Mouse (Mus musculus): ENCODE results near the gene Syndig1. TPM values are rescaled to one million over a fixed set of nuclear protein-coding genes. Genes with fewer than 3 reads are reported as not detected.

Gene Syndig1
- polyA plus RNA-seq, 1 experiment from 2014 or later = 3.4 TPM

DNA sequence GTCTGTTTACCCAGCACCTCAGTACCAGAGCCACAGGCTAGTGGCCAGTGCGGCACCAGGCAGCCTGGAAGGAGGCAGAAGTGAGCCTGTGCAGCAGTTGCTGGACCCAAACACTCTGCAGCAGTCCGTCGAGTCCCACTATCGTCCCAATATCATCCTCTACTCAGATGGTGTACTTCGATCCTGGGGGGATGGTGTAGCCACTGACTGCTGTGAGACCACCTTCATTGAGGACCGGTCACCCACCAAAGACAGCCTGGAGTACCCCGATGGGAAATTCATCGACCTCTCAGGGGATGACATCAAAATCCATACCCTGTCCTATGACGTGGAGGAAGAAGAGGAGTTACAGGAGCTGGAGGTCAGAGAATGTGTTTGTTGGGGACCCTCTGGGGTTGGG, 70.6 kb downstream of the Syndig1 start:
- no peak for ATAC-seq (replicated peaks; ENCODE audit: insufficient number of reproducible peaks, low FRiP score, low TSS enrichment)
- H3K4me2 ChIP-seq = no peak overlapping the region
- H3K9me3 ChIP-seq (replicated peaks; ENCODE audit: control insufficient read depth, low read length) = no peaks in the 10 kb centered on the region
- WGBS (ENCODE audit: insufficient replicate concordance) = 86% methylated on average over 9 of the region's 9 CpGs
- no peaks in the 10 kb centered on the region for H3K36me3 ChIP-seq (ENCODE audit: control insufficient read depth, insufficient read depth, low read length)
- H3K27me3 ChIP-seq (ENCODE audit: control insufficient read depth, insufficient read depth, low read length) = no peaks in the 10 kb centered on the region
- H3K4me1 ChIP-seq (ENCODE audit: control insufficient read depth, insufficient read depth, low read length) = no peaks in the 10 kb centered on the region
- H3K9ac ChIP-seq (ENCODE audit: low read depth, low read length) = no peak overlapping the region
- no peak overlapping the region for H3K4me3 ChIP-seq (ENCODE audit: low read depth, low read length)
- no peak overlapping the region for H3K27ac ChIP-seq (ENCODE audit: low read depth, low read length)

DNA sequence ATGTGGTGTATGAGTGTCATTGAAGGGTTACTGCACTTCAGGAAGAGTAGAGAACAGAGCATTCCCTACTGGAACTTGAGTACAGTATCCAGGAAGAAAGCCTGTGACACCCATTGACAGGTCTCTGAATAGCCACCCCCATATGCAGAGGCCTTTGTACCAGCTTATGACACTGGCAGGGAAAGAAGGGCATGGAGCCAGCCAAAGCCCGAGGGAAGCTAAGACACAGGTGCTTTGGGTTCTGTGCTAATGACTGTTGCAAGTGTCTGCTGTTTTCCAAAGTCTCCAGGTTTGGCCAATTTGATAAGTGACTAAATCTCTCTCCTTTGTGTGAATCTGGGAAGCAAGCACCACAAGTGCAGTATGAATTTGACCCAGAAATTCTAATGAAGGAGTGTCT, 71.6 kb downstream of the Syndig1 start:
- no peaks in the 10 kb centered on the region for H3K9me3 ChIP-seq (replicated peaks; ENCODE audit: control insufficient read depth, low read length)
- 78% methylated on average over 1 of the region's 1 CpGs for WGBS (ENCODE audit: insufficient replicate concordance)
- no peaks in the 10 kb centered on the region for H3K4me1 ChIP-seq (ENCODE audit: control insufficient read depth, insufficient read depth, low read length)
- H3K4me2 ChIP-seq = no peak overlapping the region
- H3K4me3 ChIP-seq (ENCODE audit: low read depth, low read length) = no peak overlapping the region
- ATAC-seq (replicated peaks; ENCODE audit: insufficient number of reproducible peaks, low FRiP score, low TSS enrichment) = no peak
- H3K9ac ChIP-seq (ENCODE audit: low read depth, low read length) = no peak overlapping the region
- H3K36me3 ChIP-seq (ENCODE audit: control insufficient read depth, insufficient read depth, low read length) = no peaks in the 10 kb centered on the region
- no peaks in the 10 kb centered on the region for H3K27me3 ChIP-seq (ENCODE audit: control insufficient read depth, insufficient read depth, low read length)
- H3K27ac ChIP-seq (ENCODE audit: low read depth, low read length) = no peak overlapping the region

DNA sequence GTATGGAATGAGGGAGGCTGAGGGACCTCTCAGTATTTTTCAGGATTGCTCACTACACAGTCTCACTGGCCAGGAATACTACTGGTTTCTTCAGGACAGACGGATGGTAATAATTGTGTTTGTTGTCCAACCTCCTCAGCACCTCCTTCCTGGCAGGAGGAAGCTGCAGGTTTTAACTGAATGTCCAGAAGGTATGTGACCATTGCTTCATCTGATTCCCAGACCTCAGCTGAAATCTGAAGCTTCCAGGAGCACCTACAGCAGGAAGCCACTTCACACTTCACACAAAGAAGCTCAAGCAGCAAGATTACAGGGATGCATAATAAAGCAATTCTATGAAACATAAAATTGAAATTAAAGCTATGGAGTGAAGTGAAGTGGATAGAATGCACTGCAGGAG, 75.4 kb downstream of the Syndig1 start:
- no peak for ATAC-seq (replicated peaks; ENCODE audit: insufficient number of reproducible peaks, low FRiP score, low TSS enrichment)
- WGBS (ENCODE audit: insufficient replicate concordance) = 76% methylated on average over 1 of the region's 1 CpGs
- H3K27ac ChIP-seq (ENCODE audit: low read depth, low read length) = no peak overlapping the region
- H3K4me3 ChIP-seq (ENCODE audit: low read depth, low read length) = no peak overlapping the region
- H3K9me3 ChIP-seq (replicated peaks; ENCODE audit: control insufficient read depth, low read length) = no peaks in the 10 kb centered on the region
- no peaks in the 10 kb centered on the region for H3K36me3 ChIP-seq (ENCODE audit: control insufficient read depth, insufficient read depth, low read length)
- H3K9ac ChIP-seq (ENCODE audit: low read depth, low read length) = no peak overlapping the region
- no peaks in the 10 kb centered on the region for H3K27me3 ChIP-seq (ENCODE audit: control insufficient read depth, insufficient read depth, low read length)
- H3K4me2 ChIP-seq = no peak overlapping the region
- H3K4me1 ChIP-seq (ENCODE audit: control insufficient read depth, insufficient read depth, low read length) = no peaks in the 10 kb centered on the region

DNA sequence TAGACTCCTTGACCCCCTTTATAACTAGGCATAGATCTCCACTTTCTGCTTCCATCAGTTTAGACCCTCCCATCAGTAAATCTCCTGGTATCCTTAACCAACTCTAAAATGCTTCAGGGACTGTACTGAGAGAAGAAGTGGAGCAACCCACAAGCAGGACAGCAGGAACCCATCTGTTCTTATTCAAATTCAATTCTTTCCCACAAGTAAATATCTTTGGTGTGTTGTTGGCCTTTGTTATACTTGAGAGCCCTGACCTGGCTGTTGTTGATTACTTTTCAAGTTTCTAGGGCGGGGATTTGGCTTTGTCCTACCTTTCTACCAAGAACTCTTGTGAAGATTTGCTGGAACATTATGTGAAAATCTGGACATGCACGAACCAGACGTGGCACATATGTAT, 77.7 kb downstream of the Syndig1 start:
- Histone ChIP-seq H3K36me3 (ENCODE audit: control insufficient read depth, insufficient read depth, low read length) (no peaks in the 10 kb centered on the region), H3K9ac (ENCODE audit: low read depth, low read length) (no peak overlapping the region), H3K4me2 (no peak overlapping the region), H3K4me1 (ENCODE audit: control insufficient read depth, insufficient read depth, low read length) (no peaks in the 10 kb centered on the region), H3K27ac (ENCODE audit: low read depth, low read length) (no peak overlapping the region), H3K4me3 (ENCODE audit: low read depth, low read length) (no peak overlapping the region), H3K9me3 (replicated peaks; ENCODE audit: control insufficient read depth, low read length) (no peaks in the 10 kb centered on the region), H3K27me3 (ENCODE audit: control insufficient read depth, insufficient read depth, low read length) (no peaks in the 10 kb centered on the region)
- ATAC-seq (replicated peaks; ENCODE audit: insufficient number of reproducible peaks, low FRiP score, low TSS enrichment) = no peak
- WGBS (ENCODE audit: insufficient replicate concordance) = 79% methylated on average over 3 of the region's 3 CpGs

DNA sequence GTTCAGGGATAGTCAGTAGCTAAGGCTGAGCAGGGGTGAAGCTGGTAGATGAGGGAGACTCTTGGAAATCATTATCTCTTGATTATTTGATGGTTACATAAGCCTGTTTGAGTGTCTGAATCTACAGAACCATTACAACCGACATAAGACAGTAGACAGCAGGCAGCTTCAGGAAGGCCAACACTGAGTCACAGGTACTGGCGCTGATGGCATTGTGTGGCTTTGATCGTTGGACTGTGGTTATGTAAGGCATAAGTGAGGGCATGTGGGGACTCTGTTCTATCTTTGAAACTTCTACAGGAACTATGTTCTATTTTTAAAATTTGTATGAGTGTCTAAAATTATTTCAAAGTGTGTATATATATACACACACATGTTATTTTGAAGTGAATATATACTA, 88.2 kb downstream of the Syndig1 start:
- 87% methylated on average over 3 of the region's 3 CpGs for WGBS (ENCODE audit: insufficient replicate concordance)
- no peak for ATAC-seq (replicated peaks; ENCODE audit: insufficient number of reproducible peaks, low FRiP score, low TSS enrichment)
- no peaks in the 10 kb centered on the region for H3K9me3 ChIP-seq (replicated peaks; ENCODE audit: control insufficient read depth, low read length)
- no peaks in the 10 kb centered on the region for H3K36me3 ChIP-seq (ENCODE audit: control insufficient read depth, insufficient read depth, low read length)
- H3K9ac ChIP-seq (ENCODE audit: low read depth, low read length) = no peak overlapping the region
- no peaks in the 10 kb centered on the region for H3K27me3 ChIP-seq (ENCODE audit: control insufficient read depth, insufficient read depth, low read length)
- H3K4me2 ChIP-seq = no peak overlapping the region
- H3K4me1 ChIP-seq (ENCODE audit: control insufficient read depth, insufficient read depth, low read length) = no peaks in the 10 kb centered on the region
- no peak overlapping the region for H3K4me3 ChIP-seq (ENCODE audit: low read depth, low read length)
- no peak overlapping the region for H3K27ac ChIP-seq (ENCODE audit: low read depth, low read length)

DNA sequence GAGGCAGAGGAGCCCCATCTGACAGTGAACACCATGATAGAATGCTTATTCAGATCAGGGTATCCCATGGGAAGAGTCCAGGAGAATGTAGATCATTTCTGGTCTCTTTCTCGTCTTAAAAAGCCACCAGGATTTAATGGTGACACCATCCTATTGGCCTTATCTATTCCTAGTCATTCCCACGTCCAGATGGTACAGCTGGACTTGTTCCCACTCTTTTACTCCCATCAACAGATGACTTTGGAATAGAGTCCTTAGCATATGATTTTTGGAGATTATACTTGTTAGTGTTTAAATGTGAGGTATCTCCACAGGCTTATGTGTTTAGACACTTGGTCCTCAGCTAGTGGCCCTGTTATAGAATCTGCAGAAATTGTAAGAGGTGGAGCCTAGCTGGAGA, 94.5 kb downstream of the Syndig1 start:
- H3K27ac ChIP-seq (ENCODE audit: low read depth, low read length) = no peak overlapping the region
- H3K9me3 ChIP-seq (replicated peaks; ENCODE audit: control insufficient read depth, low read length) = no peaks in the 10 kb centered on the region
- 31% methylated on average over 2 of the region's 2 CpGs for WGBS (ENCODE audit: insufficient replicate concordance)
- no peak overlapping the region for H3K4me2 ChIP-seq
- no peak for ATAC-seq (replicated peaks; ENCODE audit: insufficient number of reproducible peaks, low FRiP score, low TSS enrichment)
- no peaks in the 10 kb centered on the region for H3K27me3 ChIP-seq (ENCODE audit: control insufficient read depth, insufficient read depth, low read length)
- no peaks in the 10 kb centered on the region for H3K36me3 ChIP-seq (ENCODE audit: control insufficient read depth, insufficient read depth, low read length)
- no peak overlapping the region for H3K9ac ChIP-seq (ENCODE audit: low read depth, low read length)
- no peaks in the 10 kb centered on the region for H3K4me1 ChIP-seq (ENCODE audit: control insufficient read depth, insufficient read depth, low read length)
- H3K4me3 ChIP-seq (ENCODE audit: low read depth, low read length) = no peak overlapping the region

DNA sequence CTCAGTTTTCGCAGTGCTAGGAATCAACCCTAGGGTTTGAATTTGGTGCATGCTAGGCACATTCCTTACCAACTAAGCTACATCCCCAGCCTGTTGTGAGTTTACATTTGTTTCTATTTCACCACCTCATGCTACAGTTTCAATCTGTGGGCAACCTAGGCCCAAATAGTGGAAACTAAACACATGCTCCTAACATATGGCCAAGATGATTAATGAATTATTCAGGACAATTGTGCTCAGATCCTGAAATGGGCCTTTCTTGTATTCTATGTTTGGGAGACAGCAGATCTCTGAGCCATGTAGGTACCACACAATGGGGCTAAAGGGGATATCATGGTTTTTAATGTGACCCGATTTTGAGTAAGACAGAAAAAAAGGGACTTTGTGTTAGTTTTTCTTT, 96.9 kb downstream of the Syndig1 start:
- H3K4me1 ChIP-seq (ENCODE audit: control insufficient read depth, insufficient read depth, low read length) = no peaks in the 10 kb centered on the region
- no peaks in the 10 kb centered on the region for H3K9me3 ChIP-seq (replicated peaks; ENCODE audit: control insufficient read depth, low read length)
- H3K27me3 ChIP-seq (ENCODE audit: control insufficient read depth, insufficient read depth, low read length) = no peaks in the 10 kb centered on the region
- H3K4me3 ChIP-seq (ENCODE audit: low read depth, low read length) = no peak overlapping the region
- H3K4me2 ChIP-seq = no peak overlapping the region
- H3K36me3 ChIP-seq (ENCODE audit: control insufficient read depth, insufficient read depth, low read length) = no peaks in the 10 kb centered on the region
- no peak for ATAC-seq (replicated peaks; ENCODE audit: insufficient number of reproducible peaks, low FRiP score, low TSS enrichment)
- WGBS (ENCODE audit: insufficient replicate concordance) = 80% methylated on average over 2 of the region's 2 CpGs
- H3K27ac ChIP-seq (ENCODE audit: low read depth, low read length) = no peak overlapping the region
- H3K9ac ChIP-seq (ENCODE audit: low read depth, low read length) = no peak overlapping the region

DNA sequence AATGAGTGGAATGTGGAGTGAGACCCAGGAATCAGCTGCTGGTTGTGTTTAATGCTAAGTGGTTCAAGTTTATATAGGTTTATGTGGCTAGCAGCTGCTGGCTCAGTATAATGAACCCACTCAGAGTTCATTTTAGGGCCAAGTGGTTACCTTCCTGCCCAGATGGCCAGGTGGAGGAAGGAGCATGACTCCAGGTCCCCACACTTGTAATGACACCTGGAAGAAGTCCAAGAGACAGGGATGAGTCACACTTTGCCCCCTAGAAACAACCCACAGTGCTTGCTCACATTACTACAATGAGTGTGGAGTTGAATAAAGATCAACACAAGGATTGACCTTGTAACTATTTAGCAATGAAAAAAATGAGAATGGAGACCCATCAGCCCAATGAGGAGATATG, 98.0 kb downstream of the Syndig1 start:
- ATAC-seq (replicated peaks; ENCODE audit: insufficient number of reproducible peaks, low FRiP score, low TSS enrichment) = no peak
- no peak overlapping the region for H3K4me2 ChIP-seq

DNA sequence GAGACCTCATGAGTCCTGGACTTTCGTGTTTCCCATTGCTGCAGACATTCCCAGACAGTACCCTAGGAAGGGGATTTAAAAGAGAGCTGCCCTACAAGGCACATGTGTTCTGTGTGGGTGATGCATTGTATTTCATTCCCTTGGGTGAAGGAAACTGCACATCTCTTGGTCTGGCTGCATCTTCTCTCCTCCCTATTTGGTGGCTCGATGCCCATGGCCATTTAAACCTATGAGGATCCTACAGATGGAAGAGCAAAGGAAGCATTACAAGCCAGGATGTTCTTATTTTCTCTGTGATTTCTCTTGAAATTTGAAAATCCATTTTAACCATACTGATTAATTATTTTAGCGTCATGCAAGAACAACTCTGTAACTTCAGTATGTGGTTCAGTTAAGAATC, 98.5 kb downstream of the Syndig1 start:
- no peaks in the 10 kb centered on the region for H3K36me3 ChIP-seq (ENCODE audit: control insufficient read depth, insufficient read depth, low read length)
- no peak overlapping the region for H3K9ac ChIP-seq (ENCODE audit: low read depth, low read length)
- H3K4me2 ChIP-seq = no peak overlapping the region
- no peak overlapping the region for H3K4me3 ChIP-seq (ENCODE audit: low read depth, low read length)
- no peak overlapping the region for H3K27ac ChIP-seq (ENCODE audit: low read depth, low read length)
- 84% methylated on average over 3 of the region's 3 CpGs for WGBS (ENCODE audit: insufficient replicate concordance)
- H3K4me1 ChIP-seq (ENCODE audit: control insufficient read depth, insufficient read depth, low read length) = no peaks in the 10 kb centered on the region
- H3K9me3 ChIP-seq (replicated peaks; ENCODE audit: control insufficient read depth, low read length) = no peaks in the 10 kb centered on the region
- no peaks in the 10 kb centered on the region for H3K27me3 ChIP-seq (ENCODE audit: control insufficient read depth, insufficient read depth, low read length)
- ATAC-seq (replicated peaks; ENCODE audit: insufficient number of reproducible peaks, low FRiP score, low TSS enrichment) = no peak

More for the DNA sequence above, 98.0 kb downstream of the Syndig1 start:
- no peak overlapping the region for H3K4me3 ChIP-seq (ENCODE audit: low read depth, low read length)
- no peaks in the 10 kb centered on the region for H3K27me3 ChIP-seq (ENCODE audit: control insufficient read depth, insufficient read depth, low read length)
- no peaks in the 10 kb centered on the region for H3K36me3 ChIP-seq (ENCODE audit: control insufficient read depth, insufficient read depth, low read length)
- H3K27ac ChIP-seq (ENCODE audit: low read depth, low read length) = no peak overlapping the region
- no peak overlapping the region for H3K9ac ChIP-seq (ENCODE audit: low read depth, low read length)
- H3K9me3 ChIP-seq (replicated peaks; ENCODE audit: control insufficient read depth, low read length) = no peaks in the 10 kb centered on the region
- no peaks in the 10 kb centered on the region for H3K4me1 ChIP-seq (ENCODE audit: control insufficient read depth, insufficient read depth, low read length)
